Mouse (Mus musculus) midbrain, embryonic 14.5 days (tissue): ENCODE results near the gene Lingo1. TPM values are rescaled to one million over a fixed set of nuclear protein-coding genes. Genes with fewer than 3 reads are reported as not detected.

ENCODE experiments used
- ATAC-seq: fragments of 200-750 bp; cut with Nextera tagmentation; 2 replicates; pipeline ENCODE4 v1.8.0; 2017; ENCODE audit warnings: moderate number of reproducible peaks, moderate library complexity; ENCODE audit not compliant: low FRiP score, low TSS enrichment
- DNase-seq: peaks from one replicate; pipeline ENCODE4 v3.0.0-alpha.2; 2015
- H3K27ac ChIP-seq: fragments of 300-500 bp; sonication (generic); replicated peaks from 2 replicates; pipeline ENCODE4 v1.5.1; 2014; ENCODE audit warnings: mild to moderate bottlenecking, low read depth, low read length, moderate library complexity
- H3K27me3 ChIP-seq: fragments of 300-500 bp; sonication (generic); 2 replicates; pipeline ENCODE4 v1.6.1; 2014; ENCODE audit warnings: low read length, control low read depth, mixed read lengths; ENCODE audit not compliant: control insufficient read depth, insufficient read depth
- H3K36me3 ChIP-seq: fragments of 300-500 bp; sonication (generic); 2 replicates; pipeline ENCODE4 v1.6.1; 2014; ENCODE audit warnings: low read length, control low read depth; ENCODE audit not compliant: control insufficient read depth, insufficient read depth
- H3K4me1 ChIP-seq: fragments of 300-500 bp; sonication (generic); 2 replicates; pipeline ENCODE4 v1.6.1; 2014; ENCODE audit warnings: mild to moderate bottlenecking, antibody characterized with exemption, low read length, control low read depth; ENCODE audit not compliant: control insufficient read depth, insufficient read depth
- H3K4me2 ChIP-seq: fragments of 300-500 bp; sonication (generic); 2 replicates; pipeline ENCODE4 v1.6.1; 2014; ENCODE audit warnings: mild to moderate bottlenecking, low read length, moderate library complexity
- H3K4me3 ChIP-seq: fragments of 300-500 bp; sonication (generic); replicated peaks from 2 replicates; pipeline ENCODE4 v1.5.1; 2014; ENCODE audit warnings: low read depth, low read length
- H3K9ac ChIP-seq: fragments of 300-500 bp; sonication (generic); replicated peaks from 2 replicates; pipeline ENCODE4 v1.6.1; 2014; ENCODE audit warnings: mild to moderate bottlenecking, low read length, moderate library complexity
- H3K9me3 ChIP-seq: fragments of 300-500 bp; sonication (generic); 2 replicates; pipeline ENCODE4 v1.6.1; 2016; ENCODE audit warnings: low read length, control low read depth, mixed read lengths; ENCODE audit not compliant: control insufficient read depth
- WGBS: fragments of 180-500 bp; shearing (Covaris S2); extraction: QIAGEN DNeasy Blood & Tissue Kit; methylation state at CpG from one replicate; pipeline ENCODE4 v1.1.7; 2014; 5-methylcytosine and 5-hydroxymethylcytosine counted together
- polyA plus RNA-seq: library from polyadenylated mRNA; unstranded; fragments of >200 nt; fragmentation: Nextera tagmentation; extraction: Ambion mirVana; gene quantifications from 2 replicates; pipeline ENCODE4 v1.2.1, GENCODE M21; 2014

The Lingo1 gene
- polyA plus RNA-seq, 1 experiment from 2014 or later, result 49.4 TPM

DNA sequence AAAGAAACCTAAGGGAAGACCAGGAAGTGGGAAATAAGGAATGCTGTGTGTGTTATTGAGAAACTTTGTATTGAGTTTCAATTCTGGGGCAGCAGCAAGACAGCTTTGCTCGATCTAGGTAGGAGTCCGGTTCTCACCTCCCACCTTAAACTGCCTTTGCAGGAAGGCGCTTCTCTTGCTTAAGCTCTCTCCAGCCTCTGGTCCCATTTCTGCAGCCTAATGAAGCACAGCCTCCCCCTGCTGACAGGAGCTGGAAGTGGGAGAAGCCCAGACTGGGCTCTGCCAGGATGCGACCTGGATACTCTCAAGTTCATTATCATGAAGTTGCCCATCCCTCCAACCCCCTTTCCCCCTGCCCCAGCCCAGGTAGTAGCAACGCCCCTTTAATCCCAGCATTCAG, 1.6 kb upstream of the Lingo1 start:
- 7% methylated on average over 5 of the region's 5 CpGs for WGBS
- Histone ChIP-seq H3K27ac (no peak overlapping the region), H3K4me2 (no peak overlapping the region), H3K4me1 (0 out of 2 replicates have a peak, but pooled peaks cover 3% of the 10 kb centered on the region), H3K36me3 (no peaks in the 10 kb centered on the region), H3K9me3 (no peaks in the 10 kb centered on the region), H3K9ac (no peak overlapping the region), H3K4me3 (no peak overlapping the region), H3K27me3 (peaks cover 35% of the 10 kb centered on the region)
- ATAC-seq, result no peak
- peak; percentile 87 for DNase-seq

DNA sequence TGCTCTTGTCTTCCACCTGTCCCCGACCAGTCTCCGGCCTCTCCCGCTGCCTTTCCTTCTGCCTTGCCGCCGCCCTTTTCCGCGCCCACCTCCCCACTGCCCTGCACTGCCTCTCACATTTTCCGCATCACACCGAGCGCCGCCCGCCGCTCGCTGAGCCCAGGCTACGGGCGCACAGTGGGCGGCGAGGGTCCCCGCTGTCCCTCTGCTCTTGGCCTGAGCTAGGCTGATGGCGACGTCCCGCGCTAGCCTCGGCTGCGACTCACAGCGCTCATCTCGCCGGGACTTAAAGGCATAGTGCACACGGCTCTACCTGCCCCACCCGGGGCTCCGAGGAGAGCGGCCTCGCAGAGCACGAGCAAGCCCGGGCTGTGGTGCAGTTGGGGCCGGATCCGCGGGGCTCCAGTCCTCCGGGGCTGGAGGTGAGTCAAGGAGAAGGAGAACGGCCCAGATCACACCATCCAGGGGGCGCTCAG, 426 bp upstream of the Lingo1 start:
- Histone ChIP-seq H3K4me2 (peak overlapping the region; percentile 80), H3K9ac (peak overlapping the region; percentile 75), H3K27ac (peak overlapping the region; percentile 88), H3K36me3 (no peaks in the 10 kb centered on the region), H3K4me3 (peak overlapping the region; percentile 61), H3K9me3 (no peaks in the 10 kb centered on the region), H3K4me1 (0 out of 2 replicates have a peak, but pooled peaks cover 6% of the 10 kb centered on the region), H3K27me3 (peaks cover 35% of the 10 kb centered on the region)
- WGBS, result under 1% methylated on average over 41 of the region's 41 CpGs
- peak; percentile 75 for DNase-seq
- peak; percentile 28; the same call in 1 of the 2 replicates for ATAC-seq

DNA sequence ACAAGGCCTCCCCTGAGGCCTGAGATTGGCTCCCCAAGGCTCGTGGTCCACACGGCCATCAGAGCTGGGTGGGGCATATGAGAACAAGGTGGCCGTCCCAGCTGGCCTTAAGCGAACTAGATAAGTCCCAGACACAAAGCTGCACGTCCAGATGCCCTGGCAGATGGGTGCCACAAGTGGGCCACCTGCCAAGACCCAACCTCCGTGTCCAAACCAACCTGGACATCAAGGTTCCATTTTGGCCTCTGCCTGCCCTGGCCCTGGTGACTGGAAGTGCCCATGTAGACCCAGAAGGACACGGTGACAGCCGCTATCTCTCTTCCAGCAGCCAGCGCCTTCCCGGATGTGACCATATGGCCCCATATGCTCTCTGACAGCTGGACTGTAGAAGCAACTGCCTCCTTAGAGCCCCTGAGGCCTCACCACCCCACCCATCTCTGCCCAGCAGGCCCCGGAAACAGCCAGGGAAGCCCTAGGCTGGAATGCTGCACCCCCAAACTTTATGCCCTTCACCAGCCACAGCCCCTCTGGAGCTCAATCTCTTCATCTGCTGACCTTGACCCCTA, 4.5 kb downstream of the Lingo1 start:
- Histone ChIP-seq H3K4me1 (0 out of 2 replicates have a peak, but pooled peaks cover 6% of the 10 kb centered on the region), H3K9ac (no peak overlapping the region), H3K27me3 (peaks cover 20% of the 10 kb centered on the region), H3K27ac (no peak overlapping the region), H3K4me3 (no peak overlapping the region), H3K9me3 (no peaks in the 10 kb centered on the region), H3K4me2 (no peak overlapping the region), H3K36me3 (no peaks in the 10 kb centered on the region)
- DNase-seq (no peak), ATAC-seq (no peak)
- WGBS, result 80% methylated on average over 11 of the region's 11 CpGs

DNA sequence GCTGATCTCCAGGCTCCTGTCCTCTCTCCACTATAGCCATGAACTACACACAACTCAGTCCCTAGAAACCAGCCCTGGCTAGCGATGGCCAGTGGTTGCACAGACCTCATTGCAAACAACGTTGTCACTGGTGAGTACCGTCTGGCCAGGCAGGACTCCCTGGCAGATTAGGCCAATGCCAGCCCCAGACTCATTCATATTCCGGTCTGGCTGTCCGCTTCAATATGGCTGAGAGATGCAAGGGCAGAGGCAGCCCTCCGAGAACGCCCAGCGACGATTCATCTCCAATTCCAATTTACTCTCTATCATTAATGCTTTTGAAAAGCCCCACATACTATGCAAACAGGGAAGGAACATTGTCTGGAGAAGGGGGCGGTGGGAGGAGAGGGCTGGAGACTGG, 11.7 kb downstream of the Lingo1 start:
- no peaks in the 10 kb centered on the region for H3K9me3 ChIP-seq
- DNase-seq (peak; percentile 54), ATAC-seq (0 out of 2 replicates have a peak, but pooled peaks have one; percentile 34)
- peaks cover 8% of the 10 kb centered on the region; the same call in 1 of the 2 replicates for H3K4me1 ChIP-seq
- H3K4me3 ChIP-seq, result no peak overlapping the region
- no peak overlapping the region for H3K4me2 ChIP-seq
- no peak overlapping the region for H3K9ac ChIP-seq
- 45% methylated on average over 10 of the region's 10 CpGs for WGBS
- H3K27me3 ChIP-seq, result no peaks in the 10 kb centered on the region
- H3K27ac ChIP-seq, result peak overlapping the region; percentile 70
- H3K36me3 ChIP-seq, result no peaks in the 10 kb centered on the region

DNA sequence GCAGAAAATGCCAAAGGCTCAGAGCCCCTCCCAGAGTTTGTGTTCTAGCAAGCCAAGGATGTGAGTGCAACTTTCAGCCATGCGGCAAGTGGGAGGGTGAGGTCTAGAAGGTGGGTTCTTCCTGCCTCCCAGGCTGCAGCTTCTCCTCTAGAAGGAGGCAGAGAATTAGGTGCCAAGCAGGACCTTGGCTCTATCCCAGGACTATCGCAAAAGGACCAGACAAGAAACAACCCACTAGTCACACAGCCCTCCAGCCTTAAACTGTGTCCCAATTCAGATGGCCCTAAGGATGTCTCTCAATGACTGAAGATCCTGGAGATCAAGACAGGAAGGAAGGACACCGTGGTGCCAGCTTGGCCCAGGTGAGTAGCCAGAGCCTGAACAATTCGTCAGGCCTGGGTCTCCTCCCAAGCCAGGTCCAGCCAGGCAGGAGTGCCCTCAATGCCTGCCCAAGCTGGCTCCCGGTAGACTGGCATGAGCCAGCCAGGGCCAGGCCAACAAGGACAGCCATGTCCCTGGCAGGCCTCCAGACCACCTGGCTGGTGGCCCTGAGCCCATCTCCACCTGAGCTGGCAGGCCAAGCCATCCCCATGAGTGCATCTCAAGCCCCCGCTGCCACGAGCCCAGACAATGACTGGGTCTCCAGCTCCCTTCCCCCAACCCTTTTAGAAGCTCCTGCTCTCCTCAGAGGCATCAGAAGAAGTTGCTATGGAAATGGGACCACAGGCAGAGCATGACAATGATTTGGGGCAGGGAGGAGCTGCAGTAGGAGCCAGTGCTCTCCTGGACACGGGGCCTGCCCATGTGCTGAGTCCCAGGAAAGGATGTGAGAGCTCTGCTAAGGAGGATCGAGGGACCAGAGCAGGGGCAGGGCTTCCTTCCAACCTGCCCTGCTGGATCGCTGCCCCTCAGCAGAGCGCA, 19.1 kb downstream of the Lingo1 start:
- Histone ChIP-seq H3K36me3 (no peaks in the 10 kb centered on the region), H3K4me3 (no peak overlapping the region), H3K4me1 (peaks cover 20% of the 10 kb centered on the region), H3K27ac (no peak overlapping the region), H3K9ac (no peak overlapping the region), H3K4me2 (no peak overlapping the region), H3K27me3 (no peaks in the 10 kb centered on the region), H3K9me3 (no peaks in the 10 kb centered on the region)
- ATAC-seq, result 0 out of 2 replicates have a peak, but pooled peaks have one; percentile 40
- WGBS, result 55% methylated on average over 11 of the region's 11 CpGs
- DNase-seq, result peak; percentile 61

- no peak for ATAC-seq
- H3K4me1 ChIP-seq, result peaks cover 20% of the 10 kb centered on the region
- H3K4me2 ChIP-seq, result no peak overlapping the region
- no peak overlapping the region for H3K4me3 ChIP-seq
- H3K9me3 ChIP-seq, result no peaks in the 10 kb centered on the region
- WGBS, result 78% methylated on average over 7 of the region's 7 CpGs
- no peak overlapping the region for H3K27ac ChIP-seq
- DNase-seq, result no peak
- H3K36me3 ChIP-seq, result no peaks in the 10 kb centered on the region
- H3K9ac ChIP-seq, result no peak overlapping the region
- no peaks in the 10 kb centered on the region for H3K27me3 ChIP-seq
Observed at GRCm38 (mm10) chr9:56775161-56775934, 20.9 kb downstream of the Lingo1 start.

DNA sequence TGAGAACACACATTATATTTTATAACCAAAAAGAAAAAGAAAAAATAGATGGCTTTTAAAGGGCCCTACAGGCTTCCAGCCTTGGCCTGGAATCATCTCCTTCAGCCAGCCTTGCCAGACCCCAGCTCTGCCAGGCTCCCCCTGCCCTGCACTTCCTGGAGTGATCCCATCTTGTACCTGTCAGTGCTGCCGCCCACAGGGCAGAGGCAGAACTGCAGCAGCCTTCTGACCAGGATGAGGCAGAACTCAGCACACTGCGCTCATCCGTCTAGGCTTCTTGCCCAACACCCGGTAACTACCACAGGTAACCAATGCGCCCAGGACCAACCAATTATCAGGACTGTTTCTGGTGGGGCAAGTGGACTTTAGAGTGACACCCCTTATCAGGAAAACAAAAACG, 22.0 kb downstream of the Lingo1 start:
- no peak overlapping the region for H3K9ac ChIP-seq

GRCm38 (mm10) chr9:56773666-56774065, 22.6 kb downstream of the Lingo1 start:
- ATAC-seq, result no peak
- H3K4me1 ChIP-seq, result peaks cover 20% of the 10 kb centered on the region
- 74% methylated on average over 7 of the region's 7 CpGs for WGBS
- H3K4me2 ChIP-seq, result no peak overlapping the region
- no peaks in the 10 kb centered on the region for H3K9me3 ChIP-seq
- H3K27me3 ChIP-seq, result no peaks in the 10 kb centered on the region
- H3K9ac ChIP-seq, result no peak overlapping the region
- no peaks in the 10 kb centered on the region for H3K36me3 ChIP-seq
- H3K27ac ChIP-seq, result no peak overlapping the region
- no peak for DNase-seq
- no peak overlapping the region for H3K4me3 ChIP-seq

More for the DNA sequence above, 22.0 kb downstream of the Lingo1 start:
- DNase-seq (peak; percentile 75), ATAC-seq (no peak)
- Histone ChIP-seq H3K36me3 (no peaks in the 10 kb centered on the region), H3K4me1 (peaks cover 20% of the 10 kb centered on the region), H3K4me2 (no peak overlapping the region), H3K4me3 (no peak overlapping the region), H3K9me3 (no peaks in the 10 kb centered on the region), H3K27ac (no peak overlapping the region), H3K27me3 (no peaks in the 10 kb centered on the region)
- WGBS, result 46% methylated on average over 6 of the region's 6 CpGs
